Mouse (Mus musculus) layer of hippocampus, postnatal 14 days (tissue): ENCODE results near the gene Depdc5. TPM values are rescaled to one million over a fixed set of nuclear protein-coding genes. Genes with fewer than 3 reads are reported as not detected.
"Not testable (repeated sequence)": the region's sequence is repeated elsewhere in the genome, so short reads cannot be mapped to it uniquely, and the experiment has no call there.

ENCODE experiments used
- DNase-seq, 2 experiments: peaks; one replicate each; pipeline ENCODE4 v3.0.0; 2021 to 2022; ENCODE audit warnings: low spot score in 2 of 2, mixed read lengths in 1 of 2
- total RNA-seq, 2 experiments: library from RNA; stranded (reverse); gene quantifications; 2 replicates each; pipeline ENCODE4 v1.2.3; 2021

Gene Depdc5
- total RNA-seq, 2 experiments from 2014 or later: 55.8 to 57.8 TPM

DNA sequence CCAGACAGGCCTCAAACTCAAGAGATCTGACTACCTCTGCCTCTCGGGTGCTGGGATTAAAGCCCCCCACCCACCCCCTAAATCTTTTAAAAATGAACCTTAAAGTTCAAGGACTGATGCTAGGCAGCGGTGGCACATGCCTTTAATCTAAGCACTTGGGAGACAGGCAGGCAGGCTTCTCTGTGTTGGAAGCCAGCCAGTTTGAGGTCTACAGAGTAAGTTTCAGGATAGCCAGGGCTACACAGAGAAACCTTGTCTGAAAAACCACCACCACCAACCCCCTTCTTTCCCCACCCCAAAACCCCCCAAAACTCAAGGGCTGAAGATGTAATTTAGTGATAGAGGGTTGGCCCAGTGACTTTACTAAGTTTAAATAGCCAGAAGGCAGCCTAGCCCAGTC, 165.2 kb downstream of the Depdc5 start:
- peak in 1 of 2 experiments; percentile 8 for DNase-seq

DNA sequence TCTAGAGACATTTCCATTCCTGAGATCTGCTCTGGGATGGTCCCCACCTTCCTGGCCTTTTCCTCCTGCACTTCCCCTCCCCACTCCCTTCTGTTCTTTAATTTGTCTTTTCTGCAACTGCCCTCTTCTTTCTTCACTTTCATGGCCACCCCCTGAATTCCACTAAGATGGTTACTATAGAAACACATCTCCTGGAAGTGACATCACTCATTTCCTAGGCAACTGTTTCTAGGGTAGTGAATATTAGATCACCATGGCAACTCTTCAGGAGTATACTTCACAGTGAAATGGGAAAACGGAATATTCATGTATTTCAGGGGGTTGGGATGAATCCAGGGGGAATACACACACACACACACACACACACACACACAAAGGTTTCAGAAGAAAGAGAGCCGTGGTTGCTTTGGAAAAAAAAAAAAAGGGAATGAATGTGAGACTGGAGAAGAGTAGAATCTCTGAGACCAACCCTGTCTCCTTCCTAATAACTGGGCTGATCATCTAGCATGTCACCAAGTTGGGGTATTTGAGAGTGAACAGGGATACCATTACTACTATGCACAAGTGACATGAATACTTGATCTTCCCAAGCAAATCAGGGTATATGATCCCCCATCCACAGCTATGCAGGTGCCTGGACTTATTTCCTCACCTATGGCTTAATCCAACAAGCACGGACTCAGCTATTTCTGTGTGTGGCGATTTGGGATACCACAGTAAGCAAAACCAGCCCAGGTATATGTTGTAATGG, 167.1 kb downstream of the Depdc5 start:
- peak in 1 of 2 experiments; percentile 17 for DNase-seq

DNA sequence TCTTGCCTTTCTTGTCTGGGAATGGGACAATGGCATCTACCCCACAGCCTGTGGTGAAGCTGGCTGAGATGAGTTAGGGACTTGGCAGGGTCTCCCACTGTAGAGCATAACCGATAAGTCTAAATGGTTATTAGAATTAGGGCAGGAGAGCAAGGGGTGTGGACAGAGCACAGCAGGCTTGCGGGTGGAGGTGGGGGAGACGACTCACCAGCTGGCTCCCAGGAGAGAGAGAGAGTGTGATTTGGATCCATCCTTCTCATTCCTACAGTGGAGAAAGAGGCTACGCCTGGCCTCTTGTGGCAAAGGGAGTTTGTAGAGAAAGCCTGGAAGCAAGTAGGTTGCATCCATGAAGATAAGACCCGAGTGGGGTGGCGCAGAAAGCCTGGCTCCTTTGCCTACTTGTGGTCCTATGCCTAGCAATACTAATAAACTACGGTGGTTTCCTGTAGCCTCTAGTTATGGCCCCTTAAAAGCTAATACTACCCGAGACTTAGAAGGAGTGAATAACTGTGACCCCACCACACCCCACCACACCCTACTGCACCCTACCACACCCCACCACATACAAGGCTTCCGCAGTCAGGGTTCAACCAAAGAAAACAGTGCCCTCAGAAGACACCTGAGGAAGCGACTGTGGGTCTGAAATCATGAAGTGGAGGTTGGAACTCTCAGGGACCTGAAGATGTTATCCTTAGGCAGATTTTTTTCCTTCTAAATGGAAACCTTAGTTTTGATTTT, 168.7 kb downstream of the Depdc5 start:
- peak in 1 of 2 experiments; percentile 6 for DNase-seq

DNA sequence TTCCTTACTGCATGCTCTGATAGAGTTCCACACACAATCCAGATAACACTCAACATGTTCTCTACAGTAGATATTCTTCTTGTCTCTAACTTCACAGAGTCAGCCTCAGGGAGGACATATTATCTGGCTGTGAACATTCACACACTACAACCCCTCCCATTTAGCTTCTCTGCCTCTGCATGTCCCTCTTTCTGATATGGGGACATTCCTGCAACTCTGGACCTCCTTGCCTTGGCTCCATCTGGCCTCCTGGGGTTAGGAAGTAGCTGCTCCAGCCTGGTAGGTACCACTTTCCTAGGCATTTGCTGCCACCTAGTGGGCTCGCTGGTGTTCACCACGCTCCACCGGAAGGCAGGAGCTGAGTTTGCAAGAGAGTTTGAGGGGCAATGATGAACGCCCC, 169.6 kb downstream of the Depdc5 start:
- peak; percentile 77 to 85 for DNase-seq

DNA sequence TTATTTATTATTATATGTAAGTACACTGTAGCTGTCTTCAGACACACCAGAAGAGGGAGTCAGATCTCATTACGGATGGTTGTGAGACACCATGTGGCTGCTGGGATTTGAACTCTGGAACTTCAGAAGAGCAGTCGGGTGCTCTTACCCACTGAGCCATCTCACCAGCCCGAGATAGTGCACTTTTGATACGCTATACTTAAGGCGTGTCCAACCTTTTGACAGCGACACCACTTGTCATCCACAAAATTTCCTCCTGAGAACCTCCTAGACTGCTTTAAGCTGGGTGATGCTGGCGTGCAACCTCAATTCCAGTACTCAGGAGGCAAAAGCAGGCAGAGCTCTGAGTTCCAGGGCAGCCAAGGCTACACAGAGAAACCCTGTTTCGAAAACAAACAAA, 170.1 kb downstream of the Depdc5 start:
- not testable (repeated sequence) for DNase-seq

DNA sequence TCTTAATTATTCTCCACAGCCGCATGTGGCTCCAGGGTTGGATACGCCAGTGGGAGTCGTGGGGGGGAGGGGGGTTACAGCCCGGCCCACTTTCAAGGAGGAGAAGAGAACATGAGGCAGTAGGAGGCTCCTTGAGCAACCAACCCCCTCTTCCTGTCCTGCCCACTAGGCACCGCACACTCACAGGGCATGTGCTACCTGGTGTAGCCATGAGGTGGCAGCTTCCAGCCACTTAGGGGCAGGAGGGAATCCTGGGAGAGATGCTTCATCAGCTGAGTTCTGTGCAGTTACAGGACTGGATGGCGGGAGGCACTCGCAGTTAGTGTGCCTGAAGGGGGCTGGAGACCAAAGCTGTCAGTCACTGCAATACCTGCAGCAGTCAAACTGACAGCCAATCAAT, 170.6 kb downstream of the Depdc5 start:
- peak in 1 of 2 experiments; percentile 5 for DNase-seq

DNA sequence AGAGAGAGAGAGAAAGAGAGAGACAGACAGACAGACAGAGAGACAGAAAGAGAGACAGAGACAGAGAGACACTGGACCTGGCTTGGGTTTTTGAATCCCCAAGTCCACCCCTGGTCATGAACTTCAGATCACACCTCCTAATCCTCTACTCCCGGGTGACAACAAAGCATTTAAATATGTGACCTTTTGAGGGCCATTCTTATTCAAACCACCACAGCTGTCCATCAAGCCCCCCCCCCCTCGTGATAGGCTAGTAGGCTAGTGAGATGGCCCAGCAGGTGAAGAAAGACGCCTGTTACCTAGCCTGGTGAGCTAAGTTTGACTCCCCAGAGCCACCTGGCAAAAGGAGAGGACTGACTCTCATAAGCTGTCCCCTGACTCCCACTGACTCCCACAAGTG, 171.4 kb downstream of the Depdc5 start:
- no peak for DNase-seq

DNA sequence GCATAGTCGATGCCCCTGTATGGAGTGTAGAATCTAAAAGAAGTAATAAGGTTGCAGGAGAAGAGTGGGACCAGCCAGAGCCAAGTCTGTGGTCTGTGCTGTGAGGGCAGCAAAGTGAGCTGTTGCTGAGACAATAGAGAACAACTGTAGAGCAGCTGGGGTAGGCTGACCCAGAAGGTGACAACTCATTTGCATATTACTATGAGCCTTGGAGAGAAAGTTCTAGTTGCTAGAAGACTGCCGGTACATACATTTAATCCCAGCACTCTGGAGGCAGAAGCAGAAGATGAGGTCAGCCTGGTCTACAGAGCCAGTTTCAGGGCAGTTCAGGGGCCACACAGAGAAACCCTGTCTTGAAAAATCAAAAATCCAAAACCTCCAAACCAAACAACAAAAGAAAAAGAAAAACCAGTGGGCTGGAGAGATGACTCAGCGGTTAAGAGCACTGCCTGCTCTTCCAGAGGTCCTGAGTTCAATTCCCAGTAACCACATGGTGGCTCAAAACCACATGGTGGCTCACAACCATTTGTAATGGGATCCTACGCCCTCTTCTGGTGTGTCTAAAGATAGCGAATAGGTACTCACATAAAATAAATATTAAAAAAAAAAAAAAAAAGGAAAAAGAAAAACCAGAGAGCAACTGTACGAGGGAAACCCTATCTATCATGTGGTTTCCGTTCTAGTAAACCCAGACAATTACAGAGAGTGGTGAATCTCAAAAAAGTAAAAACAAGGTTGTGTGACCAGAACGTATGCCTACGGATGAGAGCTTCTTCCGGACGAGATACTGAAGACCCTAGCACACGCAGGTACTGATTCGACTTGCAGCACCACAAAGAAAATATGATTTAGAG, 175.4 kb downstream of the Depdc5 start:
- DNase-seq: no peak

DNA sequence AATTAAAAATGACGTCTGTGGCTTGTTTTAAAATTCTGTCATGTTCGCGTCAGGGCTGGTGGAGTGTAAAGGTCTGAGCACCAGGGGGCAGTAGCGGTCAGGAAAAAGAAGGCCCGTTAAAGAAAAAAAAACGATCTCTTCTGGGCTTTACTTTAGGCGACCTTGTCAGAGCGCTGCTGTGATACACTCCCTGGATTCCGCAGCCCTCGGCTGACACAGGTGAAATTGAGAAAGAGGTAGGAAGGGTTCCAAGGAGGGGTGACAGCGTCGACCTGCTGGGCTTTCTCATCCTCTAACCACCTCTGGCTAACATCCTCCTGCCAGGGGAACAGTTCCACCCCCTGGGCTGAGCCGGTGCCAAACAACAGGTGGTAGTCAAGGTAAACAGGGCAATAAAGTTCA, 176.0 kb downstream of the Depdc5 start:
- peak in 1 of 2 experiments; percentile 63 for DNase-seq

DNA sequence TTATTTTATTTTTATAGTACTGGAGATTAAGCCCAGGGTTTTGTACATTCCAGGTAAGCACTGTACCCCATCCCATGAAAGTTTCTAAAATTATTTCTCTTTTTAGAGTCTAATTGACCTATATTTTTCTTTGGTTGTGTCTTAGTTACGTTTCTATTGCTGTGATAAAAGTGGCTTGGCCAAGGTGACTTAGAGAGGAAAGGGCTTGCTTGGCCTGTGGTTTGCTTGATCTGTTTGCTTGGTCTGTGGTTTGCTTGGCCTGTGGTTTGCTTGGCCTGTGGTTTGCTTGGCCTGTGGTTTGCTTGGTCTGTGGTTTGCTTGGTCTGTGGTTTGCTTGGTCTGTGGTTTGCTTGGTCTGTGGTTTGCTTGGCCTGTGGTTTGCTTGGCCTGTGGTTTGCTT, 177.2 kb downstream of the Depdc5 start:
- not testable (repeated sequence) for DNase-seq

DNA sequence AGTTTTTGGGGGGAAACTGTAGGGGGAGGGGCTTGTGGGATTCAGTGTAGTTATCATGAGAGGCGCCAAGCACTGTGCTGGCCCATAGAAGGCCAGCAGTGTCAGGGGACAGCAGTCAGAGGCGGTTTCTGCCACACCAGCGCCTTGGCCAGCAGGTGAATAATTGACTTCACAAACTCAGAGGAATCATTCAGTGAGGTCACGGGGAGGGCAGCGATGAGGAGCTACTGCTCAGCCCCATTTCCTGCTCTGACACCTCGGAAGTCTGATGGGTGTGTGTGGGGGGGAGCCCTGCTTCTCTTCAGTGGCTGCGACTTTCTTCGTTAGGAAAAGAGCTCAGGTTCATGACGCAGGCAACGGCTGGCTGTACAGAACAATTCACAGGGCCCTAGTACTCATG, 179.9 kb downstream of the Depdc5 start:
- DNase-seq: no peak

Other genes with a start within 250 kb of the Depdc5 start
- 10 to 100 TPM; 57.4 to 60.3 TPM for gene Pisd, start 78.1 kb upstream of the Depdc5 start, total RNA-seq
- gene Gm20671, start 36.6 kb upstream of the Depdc5 start, total RNA-seq: not detected
- 10 to 100 TPM; 53.3 to 58.4 TPM for gene Prr14l, start 9.4 kb upstream of the Depdc5 start, total RNA-seq
- 1,000 to 10,000 TPM; 1,367 to 1,478 TPM for gene Ywhah, start 155.1 kb downstream of the Depdc5 start, total RNA-seq
- under 1 TPM; 0.21 to 0.28 TPM for gene Slc5a1, start 240.5 kb downstream of the Depdc5 start, total RNA-seq